Mouse (Mus musculus) kidney, adult 11 months (tissue): Measurements from ENCODE around the gene Clstn2.

ENCODE experiments used
- DNase-seq: peaks from one replicate; pipeline ENCODE4 v3.0.0; 2022

Clstn2 gene

GRCm38 (mm10) chr9:97950378-97951006 lies 82.5 kb downstream of the Clstn2 start:
- DNase-seq = no peak

- no peak for DNase-seq
These were observed 113.7 kb downstream of the Clstn2 start for GRCm38 (mm10) chr9:97919326-97919725.

- DNase-seq = no peak
These were observed 141.6 kb downstream of the Clstn2 start for GRCm38 (mm10) chr9:97891415-97891814.

GRCm38 (mm10) chr9:97883336-97883735 lies 149.6 kb downstream of the Clstn2 start:
- no peak for DNase-seq

- DNase-seq = no peak
These were observed 165.8 kb downstream of the Clstn2 start for GRCm38 (mm10) chr9:97867013-97867700.

- no peak for DNase-seq
These were observed 180.1 kb downstream of the Clstn2 start for GRCm38 (mm10) chr9:97852859-97853258.

GRCm38 (mm10) chr9:97847873-97848838 lies 184.8 kb downstream of the Clstn2 start:
- DNase-seq = no peak

GRCm38 (mm10) chr9:97842054-97842453 lies 190.9 kb downstream of the Clstn2 start:
- DNase-seq = no peak

- no peak for DNase-seq
These were observed 201.8 kb downstream of the Clstn2 start for GRCm38 (mm10) chr9:97831216-97831615.

- no peak for DNase-seq
These were observed 203.1 kb downstream of the Clstn2 start for GRCm38 (mm10) chr9:97829919-97830318.

- DNase-seq = no peak
These were observed 205.3 kb downstream of the Clstn2 start for GRCm38 (mm10) chr9:97827689-97828088.

GRCm38 (mm10) chr9:97826077-97826947 lies 206.7 kb downstream of the Clstn2 start:
- no peak for DNase-seq

- DNase-seq = no peak
These were observed 215.9 kb downstream of the Clstn2 start for GRCm38 (mm10) chr9:97817116-97817515.

- no peak for DNase-seq
These were observed 216.7 kb downstream of the Clstn2 start for GRCm38 (mm10) chr9:97816143-97816805.

- no peak for DNase-seq
These were observed 219.8 kb downstream of the Clstn2 start for GRCm38 (mm10) chr9:97813157-97813556.

GRCm38 (mm10) chr9:97807031-97807430 lies 225.9 kb downstream of the Clstn2 start:
- DNase-seq = no peak

GRCm38 (mm10) chr9:97793661-97794060 lies 239.3 kb downstream of the Clstn2 start:
- no peak for DNase-seq

GRCm38 (mm10) chr9:97788151-97788670 lies 244.8 kb downstream of the Clstn2 start:
- DNase-seq = no peak

- DNase-seq = no peak
These were observed 252.9 kb downstream of the Clstn2 start for GRCm38 (mm10) chr9:97780032-97780616.

GRCm38 (mm10) chr9:97775770-97776169 lies 257.2 kb downstream of the Clstn2 start:
- no peak for DNase-seq

GRCm38 (mm10) chr9:97774991-97775390 lies 258.0 kb downstream of the Clstn2 start:
- DNase-seq = no peak
